Mouse (Mus musculus): ENCODE measurements at regions not wholly inside any gene's neighbourhood (a gene's known extent, or its start where the extent isn't known, plus 50 kb on each side); places are given as distances from the start of the nearest gene placed in this dataset.

DNA sequence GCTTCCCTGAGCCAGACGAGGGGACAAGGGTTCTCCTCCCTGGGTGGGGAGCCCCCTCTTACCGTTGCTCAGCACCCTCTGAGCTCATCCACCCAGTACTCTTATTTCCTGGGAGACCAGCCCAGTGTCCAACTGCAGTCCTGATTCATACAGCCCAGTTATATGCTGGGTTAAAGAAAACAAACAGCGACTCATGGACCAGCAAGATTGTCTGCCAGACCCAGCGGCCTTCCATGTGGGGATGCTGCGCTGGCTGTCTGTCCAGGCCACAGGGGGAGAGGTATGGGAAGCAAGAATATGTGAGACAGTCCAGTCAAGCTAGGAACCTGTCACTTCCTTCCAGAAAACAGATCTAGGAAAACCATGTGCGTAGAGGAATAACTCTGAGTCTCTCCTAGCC lies 117.3 kb upstream of the 1600014C23Rik start:
- TF ChIP-seq CTCF (IDR thresholded peaks at IDR 0.05; ENCODE audit: low read depth) (no peak), EP300 (IDR thresholded peaks at IDR 0.05; ENCODE audit: low read depth) (no peak)

Data from heart, postnatal 0 days (tissue).